Mouse (Mus musculus) heart, postnatal 0 days (tissue): ENCODE measurements at regions not wholly inside any gene's neighbourhood (a gene's known extent, or its start where the extent isn't known, plus 50 kb on each side); places are given as distances from the start of the nearest gene placed in this dataset.

Experiments used
- CTCF ChIP-seq: IDR thresholded peaks from 2 replicates; pipeline ENCODE4 v1.5.1; 2016; ENCODE audit warnings: antibody characterized with exemption, control low read depth, low read depth
- EP300 ChIP-seq: IDR thresholded peaks from 2 replicates; pipeline ENCODE4 v1.6.1; 2016; ENCODE audit warnings: antibody characterized with exemption, low read depth

DNA sequence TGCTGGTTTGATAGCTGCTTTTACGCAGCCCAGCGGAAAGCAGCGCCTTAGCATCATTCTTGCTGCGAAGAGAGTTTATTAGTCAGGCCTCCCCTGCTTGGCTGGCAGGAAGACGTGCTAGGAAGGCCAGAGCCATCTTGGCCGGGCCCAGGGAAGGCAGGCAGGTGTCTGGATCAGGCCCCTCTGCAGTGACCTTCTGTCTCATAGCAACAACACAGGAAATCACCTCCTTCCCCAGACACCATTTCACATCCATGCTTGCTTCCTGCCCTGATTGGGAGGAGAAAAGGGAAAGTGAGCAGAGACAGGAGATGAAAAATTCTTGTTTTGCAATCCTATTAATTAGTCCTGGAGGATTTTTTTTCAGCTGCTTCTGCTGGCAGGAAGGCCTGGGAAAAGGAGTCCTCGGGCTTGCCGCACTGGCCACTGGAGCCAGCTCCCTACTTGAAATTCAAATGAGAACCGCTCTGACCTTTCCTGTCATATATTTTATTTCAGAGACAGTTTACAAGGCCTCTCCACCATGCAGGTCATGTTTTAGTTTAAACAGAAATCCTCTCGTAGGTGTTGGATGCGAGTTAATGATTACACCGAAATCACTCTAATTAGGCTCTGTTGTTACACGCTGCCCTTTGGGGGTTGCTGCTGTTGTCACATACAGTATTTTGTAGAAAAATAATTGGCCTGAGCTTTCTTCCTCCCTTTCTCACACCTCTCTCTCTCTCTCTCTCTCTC, 279.1 kb downstream of the Psat1 start:
- no peak for TF ChIP-seq EP300
- TF ChIP-seq CTCF = no peak
